Mouse (Mus musculus): ENCODE results near the gene Nell2. TPM values are rescaled to one million over a fixed set of nuclear protein-coding genes. Genes with fewer than 3 reads are reported as not detected.

Gene Nell2
- total and polyA plus RNA-seq, 2 experiments from 2014 or later: 0.11 TPM; not detected in 1

- no peak overlapping the region for H3K9ac ChIP-seq (replicated peaks; ENCODE audit: low read depth, low read length)
- DNase-seq (ENCODE audit: low spot score) (no peak), ATAC-seq (ENCODE audit: insufficient read depth, low read depth) (no peak)
- H3K4me3 ChIP-seq (ENCODE audit: low read depth, low read length): no peak overlapping the region
- no peaks in the 10 kb centered on the region for H3K9me3 ChIP-seq (replicated peaks; ENCODE audit: control insufficient read depth, low read length)
- TF ChIP-seq CTCF (IDR thresholded peaks at IDR 0.05; ENCODE audit: low read depth) (no peak), EP300 (IDR thresholded peaks at IDR 0.05; ENCODE audit: low read depth) (no peak)
- no peak overlapping the region for H3K4me2 ChIP-seq (ENCODE audit: low read depth, low read length)
- no peaks in the 10 kb centered on the region for H3K4me1 ChIP-seq (ENCODE audit: control insufficient read depth, insufficient read depth)
- H3K27ac ChIP-seq (ENCODE audit: low read depth): no peak overlapping the region
- WGBS: 71% methylated on average over 4 of the region's 4 CpGs
- H3K36me3 ChIP-seq (replicated peaks; ENCODE audit: control insufficient read depth, insufficient read depth, low read length): no peaks in the 10 kb centered on the region
- no peaks in the 10 kb centered on the region for H3K27me3 ChIP-seq (ENCODE audit: control insufficient read depth, insufficient read depth, low read length)
Measured at GRCm38 (mm10) chr15:95418641-95419040, 109.7 kb downstream of the Nell2 start.

- ATAC-seq (ENCODE audit: insufficient read depth, low read depth) (no peak), DNase-seq (ENCODE audit: low spot score) (no peak)
- 84% methylated on average over 5 of the region's 5 CpGs for WGBS
- TF ChIP-seq CTCF (IDR thresholded peaks at IDR 0.05; ENCODE audit: low read depth): no peak
- TF ChIP-seq EP300 (IDR thresholded peaks at IDR 0.05; ENCODE audit: low read depth): no peak
- Histone ChIP-seq H3K9me3 (replicated peaks; ENCODE audit: control insufficient read depth, low read length) (no peaks in the 10 kb centered on the region), H3K4me2 (ENCODE audit: low read depth, low read length) (no peak overlapping the region), H3K4me1 (ENCODE audit: control insufficient read depth, insufficient read depth) (no peaks in the 10 kb centered on the region), H3K36me3 (replicated peaks; ENCODE audit: control insufficient read depth, insufficient read depth, low read length) (no peaks in the 10 kb centered on the region), H3K27me3 (ENCODE audit: control insufficient read depth, insufficient read depth, low read length) (no peaks in the 10 kb centered on the region), H3K27ac (ENCODE audit: low read depth) (no peak overlapping the region), H3K9ac (replicated peaks; ENCODE audit: low read depth, low read length) (no peak overlapping the region), H3K4me3 (ENCODE audit: low read depth, low read length) (no peak overlapping the region)
Measured at GRCm38 (mm10) chr15:95411949-95412741, 116.2 kb downstream of the Nell2 start.

- Histone ChIP-seq H3K36me3 (replicated peaks; ENCODE audit: control insufficient read depth, insufficient read depth, low read length) (no peaks in the 10 kb centered on the region), H3K4me3 (ENCODE audit: low read depth, low read length) (no peak overlapping the region), H3K27ac (ENCODE audit: low read depth) (no peak overlapping the region), H3K9me3 (replicated peaks; ENCODE audit: control insufficient read depth, low read length) (no peaks in the 10 kb centered on the region), H3K4me1 (ENCODE audit: control insufficient read depth, insufficient read depth) (no peaks in the 10 kb centered on the region), H3K4me2 (ENCODE audit: low read depth, low read length) (no peak overlapping the region), H3K27me3 (ENCODE audit: control insufficient read depth, insufficient read depth, low read length) (no peaks in the 10 kb centered on the region), H3K9ac (replicated peaks; ENCODE audit: low read depth, low read length) (no peak overlapping the region)
- ATAC-seq (ENCODE audit: insufficient read depth, low read depth): no peak
- 78% methylated on average over 11 of the region's 11 CpGs for WGBS
- DNase-seq (ENCODE audit: low spot score): no peak
- TF ChIP-seq EP300 (IDR thresholded peaks at IDR 0.05; ENCODE audit: low read depth): no peak
- no peak for TF ChIP-seq CTCF (IDR thresholded peaks at IDR 0.05; ENCODE audit: low read depth)
Measured at GRCm38 (mm10) chr15:95410213-95410843, 118.0 kb downstream of the Nell2 start.

GRCm38 (mm10) chr15:95390347-95390746 lies 138.0 kb downstream of the Nell2 start:
- Histone ChIP-seq H3K27me3 (ENCODE audit: control insufficient read depth, insufficient read depth, low read length) (no peaks in the 10 kb centered on the region), H3K27ac (ENCODE audit: low read depth) (no peak overlapping the region), H3K36me3 (replicated peaks; ENCODE audit: control insufficient read depth, insufficient read depth, low read length) (no peaks in the 10 kb centered on the region), H3K4me2 (ENCODE audit: low read depth, low read length) (no peak overlapping the region), H3K4me3 (ENCODE audit: low read depth, low read length) (no peak overlapping the region), H3K9ac (replicated peaks; ENCODE audit: low read depth, low read length) (no peak overlapping the region), H3K9me3 (replicated peaks; ENCODE audit: control insufficient read depth, low read length) (no peaks in the 10 kb centered on the region), H3K4me1 (ENCODE audit: control insufficient read depth, insufficient read depth) (no peaks in the 10 kb centered on the region)
- no peak for DNase-seq (ENCODE audit: low spot score)
- WGBS: 77% methylated on average over 5 of the region's 5 CpGs
- no peak for ATAC-seq (ENCODE audit: insufficient read depth, low read depth)
- TF ChIP-seq EP300 (IDR thresholded peaks at IDR 0.05; ENCODE audit: low read depth) (no peak), CTCF (IDR thresholded peaks at IDR 0.05; ENCODE audit: low read depth) (no peak)

DNA sequence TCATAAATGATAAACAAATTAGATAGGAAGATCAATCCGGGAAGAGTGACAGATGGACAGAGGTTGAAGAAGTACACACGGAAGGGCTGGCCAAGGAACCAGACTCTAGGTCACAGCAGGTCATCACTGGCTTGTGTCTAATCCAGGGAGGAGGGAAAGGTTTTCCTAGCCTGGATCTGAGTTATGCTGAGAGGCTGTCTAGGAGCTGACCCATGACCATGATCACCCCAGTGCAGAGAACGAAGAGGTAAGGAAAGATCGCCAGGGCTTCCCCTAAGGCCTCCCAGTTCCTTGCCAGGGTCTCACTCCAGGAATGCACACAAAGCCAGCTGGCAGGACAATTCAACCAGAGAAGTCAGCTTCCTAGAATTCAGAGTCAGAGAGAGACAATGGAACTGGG lies 139.4 kb downstream of the Nell2 start:
- DNase-seq (ENCODE audit: low spot score) (no peak), ATAC-seq (ENCODE audit: insufficient read depth, low read depth) (no peak)
- Histone ChIP-seq H3K9ac (replicated peaks; ENCODE audit: low read depth, low read length) (no peak overlapping the region), H3K9me3 (replicated peaks; ENCODE audit: control insufficient read depth, low read length) (no peaks in the 10 kb centered on the region), H3K4me3 (ENCODE audit: low read depth, low read length) (no peak overlapping the region), H3K27me3 (ENCODE audit: control insufficient read depth, insufficient read depth, low read length) (no peaks in the 10 kb centered on the region), H3K4me2 (ENCODE audit: low read depth, low read length) (no peak overlapping the region), H3K27ac (ENCODE audit: low read depth) (no peak overlapping the region), H3K4me1 (ENCODE audit: control insufficient read depth, insufficient read depth) (no peaks in the 10 kb centered on the region), H3K36me3 (replicated peaks; ENCODE audit: control insufficient read depth, insufficient read depth, low read length) (no peaks in the 10 kb centered on the region)
- no peak for TF ChIP-seq EP300 (IDR thresholded peaks at IDR 0.05; ENCODE audit: low read depth)
- TF ChIP-seq CTCF (IDR thresholded peaks at IDR 0.05; ENCODE audit: low read depth): no peak
- 71% methylated on average over 4 of the region's 4 CpGs for WGBS

Measured in heart, postnatal 0 days (tissue).